Mouse (Mus musculus): ENCODE measurements around the gene Cenpu.

DNA sequence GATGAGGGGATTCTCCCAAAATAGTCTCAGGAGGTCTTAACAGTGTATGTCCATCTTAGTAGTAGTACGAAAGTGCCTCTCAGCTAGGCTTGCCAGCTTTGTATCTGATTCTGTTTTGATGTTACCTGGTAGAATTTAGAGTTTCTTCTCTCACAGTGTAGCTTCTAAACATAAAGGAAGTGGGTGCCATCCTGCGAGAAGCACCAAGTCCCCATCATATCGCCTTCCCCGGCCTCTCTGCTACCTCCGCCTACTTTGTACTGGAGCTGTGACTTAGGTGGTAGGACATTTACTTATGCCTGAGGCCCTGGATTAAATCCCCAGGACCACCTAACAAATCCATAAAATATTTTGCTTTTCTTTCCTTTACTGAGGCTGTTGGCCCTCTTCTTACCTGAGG lies 74.8 kb downstream of the Cenpu start:
- no peak for TF ChIP-seq CTCF (IDR thresholded peaks at IDR 0.05; ENCODE audit: extremely low read depth, insufficient read depth, insufficient read length, insufficient replicate concordance)
- no peak for TF ChIP-seq POLR2A (IDR thresholded peaks at IDR 0.05; ENCODE audit: low read depth, low read length)

Measured in spleen, adult 2 months (tissue).